Mouse (Mus musculus): ENCODE measurements around the gene Lmtk2.

The Lmtk2 gene

GRCm38 (mm10) chr5:144109201-144109600 is 9.0 kb downstream of the Lmtk2 start:
- DNase-seq (ENCODE audit: low read depth, low spot score): no peak

GRCm38 (mm10) chr5:144112574-144113438 is 12.6 kb downstream of the Lmtk2 start:
- DNase-seq (ENCODE audit: low read depth, low spot score): no peak

- DNase-seq (ENCODE audit: low read depth, low spot score): no peak
Measured at GRCm38 (mm10) chr5:144114068-144114467, 13.8 kb downstream of the Lmtk2 start.

- no peak for DNase-seq (ENCODE audit: low read depth, low spot score)
Measured at GRCm38 (mm10) chr5:144114970-144115627, 14.9 kb downstream of the Lmtk2 start.

GRCm38 (mm10) chr5:144115628-144115977 is 15.4 kb downstream of the Lmtk2 start:
- DNase-seq (ENCODE audit: low read depth, low spot score): no peak

- DNase-seq (ENCODE audit: low read depth, low spot score): no peak
Measured at GRCm38 (mm10) chr5:144118271-144118670, 18.0 kb downstream of the Lmtk2 start.

GRCm38 (mm10) chr5:144119286-144119685 is 19.1 kb downstream of the Lmtk2 start:
- no peak for DNase-seq (ENCODE audit: low read depth, low spot score)

GRCm38 (mm10) chr5:144121489-144121888 is 21.3 kb downstream of the Lmtk2 start:
- no peak for DNase-seq (ENCODE audit: low read depth, low spot score)

- DNase-seq (ENCODE audit: low read depth, low spot score): no peak
Measured at GRCm38 (mm10) chr5:144125979-144126755, 25.9 kb downstream of the Lmtk2 start.

GRCm38 (mm10) chr5:144143531-144143930 is 43.3 kb downstream of the Lmtk2 start:
- DNase-seq (ENCODE audit: low read depth, low spot score): no peak

- DNase-seq (ENCODE audit: low read depth, low spot score): no peak
Measured at GRCm38 (mm10) chr5:144146898-144147297, 46.7 kb downstream of the Lmtk2 start.

- DNase-seq (ENCODE audit: low read depth, low spot score): no peak
Measured at GRCm38 (mm10) chr5:144149530-144149929, 49.3 kb downstream of the Lmtk2 start.

GRCm38 (mm10) chr5:144151270-144151669 is 51.0 kb downstream of the Lmtk2 start:
- no peak for DNase-seq (ENCODE audit: low read depth, low spot score)

GRCm38 (mm10) chr5:144154528-144154927 is 54.3 kb downstream of the Lmtk2 start:
- DNase-seq (ENCODE audit: low read depth, low spot score): peak; percentile 22

GRCm38 (mm10) chr5:144158604-144159003 is 58.4 kb downstream of the Lmtk2 start:
- no peak for DNase-seq (ENCODE audit: low read depth, low spot score)

- no peak for DNase-seq (ENCODE audit: low read depth, low spot score)
Measured at GRCm38 (mm10) chr5:144159137-144159536, 58.9 kb downstream of the Lmtk2 start.

GRCm38 (mm10) chr5:144162080-144162812 is 62.0 kb downstream of the Lmtk2 start:
- DNase-seq (ENCODE audit: low read depth, low spot score): no peak

GRCm38 (mm10) chr5:144162813-144163517 is 62.7 kb downstream of the Lmtk2 start:
- DNase-seq (ENCODE audit: low read depth, low spot score): no peak

- no peak for DNase-seq (ENCODE audit: low read depth, low spot score)
Measured at GRCm38 (mm10) chr5:144165756-144166155, 65.5 kb downstream of the Lmtk2 start.

GRCm38 (mm10) chr5:144169275-144169975 is 69.2 kb downstream of the Lmtk2 start:
- no peak for DNase-seq (ENCODE audit: low read depth, low spot score)

Measured in WW6 (cell line).